Mouse (Mus musculus) erythroblast, embryonic 14.5 days (primary cell): ENCODE measurements around the gene Baiap3. TPM values are rescaled to one million over a fixed set of nuclear protein-coding genes. Genes with fewer than 3 reads are reported as not detected.
"Not testable (repeated sequence)": the region's sequence is repeated elsewhere in the genome, so short reads cannot be mapped to it uniquely, and the experiment has no call there.

Source experiments
- H3K27me3 ChIP-seq: 2 replicates; pipeline ENCODE4 v1.6.1; 2012; ENCODE audit warnings: inconsistent platforms; ENCODE audit not compliant: control insufficient read depth
- H3K36me3 ChIP-seq: 2 replicates; pipeline ENCODE4 v1.6.1; 2012; ENCODE audit warnings: mild to moderate bottlenecking, inconsistent platforms; ENCODE audit not compliant: control insufficient read depth
- H3K4me1 ChIP-seq: 2 replicates; pipeline ENCODE4 v1.6.1; 2012; ENCODE audit warnings: inconsistent platforms; ENCODE audit not compliant: control insufficient read depth
- H3K4me3 ChIP-seq: replicated peaks from 2 replicates; pipeline ENCODE3; 2012; ENCODE audit warnings: moderate library complexity, mild to moderate bottlenecking, inconsistent platforms
- H3K9me3 ChIP-seq: 2 replicates; pipeline ENCODE4 v1.6.1; 2012; ENCODE audit warnings: low read length, inconsistent platforms, mixed read lengths; ENCODE audit not compliant: control insufficient read depth
- GATA1 ChIP-seq: IDR thresholded peaks from 2 replicates; pipeline ENCODE4 v1.6.1; 2012; ENCODE audit warnings: low read length, inconsistent platforms, mixed read lengths
- TAL1 ChIP-seq: IDR thresholded peaks from 3 replicates; pipeline ENCODE4 v1.6.1; 2012; ENCODE audit warnings: low read length, inconsistent platforms, mixed read lengths
- polyA plus RNA-seq: library from polyadenylated mRNA; stranded (reverse); fragments of >175 nt; gene quantifications from 2 replicates; pipeline ENCODE4 v1.2.3, GENCODE M21; 2012

The Baiap3 gene
- polyA plus RNA-seq, 1 experiment: not detected

DNA sequence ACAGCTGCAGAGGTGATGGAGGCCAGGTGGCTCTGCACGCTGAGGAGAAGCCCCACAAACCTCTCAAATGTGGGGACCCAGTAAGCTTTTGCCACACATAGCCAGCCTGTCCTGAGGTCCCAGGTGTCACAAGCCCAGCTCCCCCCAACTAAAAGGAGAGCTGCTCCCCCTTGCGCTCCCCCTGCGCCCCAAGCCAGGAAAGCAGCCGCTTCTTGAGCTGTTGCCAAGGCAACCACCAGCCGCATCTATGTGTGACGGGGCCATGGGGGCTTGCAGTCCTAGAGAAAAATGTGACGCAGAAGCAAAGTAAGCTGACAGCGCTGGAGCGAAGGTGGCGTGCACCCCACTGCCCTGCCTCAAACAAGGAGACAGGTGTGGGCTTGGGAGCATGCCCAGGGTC, 2.4 kb downstream of the Baiap3 start:
- Histone ChIP-seq H3K9me3 (no peaks in the 10 kb centered on the region; the same call in 1 of the 2 replicates), H3K4me1 (peaks cover 9% of the 10 kb centered on the region), H3K36me3 (peaks cover 3% of the 10 kb centered on the region), H3K27me3 (peaks cover 71% of the 10 kb centered on the region), H3K4me3 (no peak overlapping the region)
- TF ChIP-seq GATA1 (no peak), TAL1 (no peak)

DNA sequence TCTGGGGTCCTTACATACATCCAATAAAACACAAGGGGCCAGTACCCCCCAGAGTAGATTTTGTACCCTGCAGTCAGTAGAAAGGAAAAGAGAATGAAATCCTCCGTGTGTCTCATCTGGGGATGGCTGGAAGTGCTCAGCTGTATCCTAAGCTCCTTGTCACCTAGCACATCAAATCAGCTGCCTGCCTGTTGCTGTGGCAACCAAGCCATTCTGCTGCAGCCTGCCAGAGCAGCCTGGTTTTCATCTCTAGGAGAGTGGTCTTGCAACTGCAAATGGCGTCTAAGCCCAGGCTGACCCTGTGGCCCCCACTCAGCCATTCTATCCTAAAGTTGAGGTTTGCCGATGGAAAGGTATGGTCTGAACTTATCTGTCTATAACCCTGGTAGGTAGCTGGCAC, 3.5 kb downstream of the Baiap3 start:
- no peaks in the 10 kb centered on the region for H3K36me3 ChIP-seq
- no peak overlapping the region for H3K4me3 ChIP-seq
- peaks cover 13% of the 10 kb centered on the region for H3K4me1 ChIP-seq
- TF ChIP-seq TAL1: no peak
- TF ChIP-seq GATA1: no peak
- H3K9me3 ChIP-seq: no peaks in the 10 kb centered on the region; the same call in 1 of the 2 replicates
- H3K27me3 ChIP-seq: peaks cover 71% of the 10 kb centered on the region

GRCm38 (mm10) chr17:25250181-25250835, 5.9 kb downstream of the Baiap3 start:
- TF ChIP-seq TAL1 (no peak), GATA1 (no peak)
- no peaks in the 10 kb centered on the region; the same call in 1 of the 2 replicates for H3K9me3 ChIP-seq
- H3K4me1 ChIP-seq: peaks cover 4% of the 10 kb centered on the region; the same call in 1 of the 2 replicates
- H3K36me3 ChIP-seq: no peaks in the 10 kb centered on the region; the same call in 1 of the 2 replicates
- H3K4me3 ChIP-seq: no peak overlapping the region
- H3K27me3 ChIP-seq: peaks cover 50% of the 10 kb centered on the region

DNA sequence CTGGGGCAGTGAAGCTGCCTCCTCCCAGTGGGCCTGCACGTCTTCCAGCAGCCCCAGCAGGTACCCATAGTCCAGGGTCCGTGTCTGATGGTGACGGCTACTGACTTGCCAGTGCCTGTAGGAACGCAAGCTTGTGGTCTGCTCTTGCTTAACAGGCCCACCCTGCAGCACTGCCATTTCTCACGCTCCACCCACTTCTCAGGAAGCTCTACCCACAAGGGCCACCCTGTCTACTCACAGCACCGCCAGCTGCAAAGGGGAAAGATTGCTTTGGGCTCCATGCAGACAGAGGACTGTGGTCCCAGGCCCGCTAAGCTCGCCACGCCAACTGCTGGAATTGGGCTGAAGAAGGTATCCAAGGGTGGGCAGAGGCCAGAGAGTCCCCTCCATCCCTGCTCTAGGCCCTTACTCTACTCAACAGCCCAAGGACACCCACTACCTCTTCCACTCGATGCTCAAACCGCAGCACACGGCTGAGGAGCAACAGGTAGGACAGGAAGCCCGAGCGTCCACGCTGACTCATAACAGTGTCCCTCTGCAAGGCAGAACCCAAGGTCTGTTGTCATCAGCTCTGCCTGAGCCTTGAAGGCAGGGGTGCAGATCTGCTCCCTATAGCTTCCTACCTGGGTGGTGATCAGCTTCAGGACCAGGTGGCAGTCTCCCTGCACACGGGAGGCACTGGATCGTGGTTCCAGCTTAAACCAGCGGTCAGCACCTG, 8.0 kb downstream of the Baiap3 start:
- Histone ChIP-seq H3K4me3 (no peak overlapping the region), H3K4me1 (peaks cover 6% of the 10 kb centered on the region; the same call in 1 of the 2 replicates), H3K27me3 (peaks cover 29% of the 10 kb centered on the region), H3K9me3 (no peaks in the 10 kb centered on the region), H3K36me3 (peaks cover 17% of the 10 kb centered on the region)
- TF ChIP-seq TAL1: no peak
- TF ChIP-seq GATA1: no peak

GRCm38 (mm10) chr17:25244239-25244638, 11.9 kb downstream of the Baiap3 start:
- Histone ChIP-seq H3K9me3 (no peaks in the 10 kb centered on the region), H3K4me1 (peaks cover 33% of the 10 kb centered on the region), H3K36me3 (peaks cover 36% of the 10 kb centered on the region), H3K4me3 (no peak overlapping the region), H3K27me3 (peaks cover 2% of the 10 kb centered on the region; the same call in 1 of the 2 replicates)
- TF ChIP-seq GATA1 (no peak), TAL1 (no peak)

DNA sequence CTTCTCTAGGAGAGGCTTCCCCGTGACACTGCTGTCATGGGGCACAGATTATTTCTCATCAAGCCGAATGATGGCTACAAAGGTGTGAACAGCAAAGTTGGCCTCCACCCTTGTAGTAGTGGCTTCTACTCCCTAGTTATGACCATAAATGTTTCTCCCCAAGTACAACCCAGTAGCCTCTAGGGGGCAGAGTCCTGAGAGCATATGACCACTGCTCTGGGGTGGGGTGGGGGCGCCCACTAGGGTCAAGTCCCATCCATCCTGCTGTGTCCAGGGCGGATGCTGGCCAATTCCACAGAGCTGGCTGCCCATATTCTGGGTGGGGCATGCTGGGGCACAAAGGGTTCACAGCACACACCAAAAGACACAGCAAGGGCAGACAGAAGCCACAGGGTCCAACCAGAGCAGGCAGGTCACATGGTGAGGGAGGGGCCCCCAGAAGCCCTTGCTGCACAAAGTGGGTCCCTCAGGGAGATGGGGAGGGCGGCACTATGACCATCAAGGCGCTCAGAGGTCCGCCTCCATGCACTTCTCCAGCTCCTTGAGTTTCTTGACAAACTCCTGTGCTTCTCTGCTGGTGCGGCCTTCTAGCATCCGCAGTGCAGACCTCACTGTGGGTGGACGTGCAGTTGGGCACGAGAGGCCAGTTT, 12.9 kb downstream of the Baiap3 start:
- no peak for TF ChIP-seq TAL1
- TF ChIP-seq GATA1: no peak
- H3K36me3 ChIP-seq: peaks cover 36% of the 10 kb centered on the region
- no peaks in the 10 kb centered on the region for H3K9me3 ChIP-seq
- peaks cover 37% of the 10 kb centered on the region for H3K4me1 ChIP-seq
- no peak overlapping the region for H3K4me3 ChIP-seq
- no peaks in the 10 kb centered on the region for H3K27me3 ChIP-seq

- Histone ChIP-seq H3K4me3 (peak within 1 kb of the TSS; percentile 88), H3K27me3 (no peaks in the 10 kb centered on the region), H3K9me3 (no peaks in the 10 kb centered on the region), H3K4me1 (peaks cover 38% of the 10 kb centered on the region), H3K36me3 (peaks cover 47% of the 10 kb centered on the region)
- TF ChIP-seq TAL1: no peak
- no peak for TF ChIP-seq GATA1
Observed at GRCm38 (mm10) chr17:25239695-25240636, 16.2 kb downstream of the Baiap3 start, which contains the start of the genes Gnptg and Tsr3. Gnptg (minus strand) TSS chr17:25240124. Tsr3 (plus strand) TSS chr17:25240170.

GRCm38 (mm10) chr17:25235635-25236034, 20.5 kb downstream of the Baiap3 start:
- no peak for TF ChIP-seq GATA1
- TF ChIP-seq TAL1: no peak
- Histone ChIP-seq H3K27me3 (no peaks in the 10 kb centered on the region), H3K4me1 (peaks cover 22% of the 10 kb centered on the region), H3K4me3 (no peak overlapping the region), H3K9me3 (no peaks in the 10 kb centered on the region), H3K36me3 (peaks cover 31% of the 10 kb centered on the region)

DNA sequence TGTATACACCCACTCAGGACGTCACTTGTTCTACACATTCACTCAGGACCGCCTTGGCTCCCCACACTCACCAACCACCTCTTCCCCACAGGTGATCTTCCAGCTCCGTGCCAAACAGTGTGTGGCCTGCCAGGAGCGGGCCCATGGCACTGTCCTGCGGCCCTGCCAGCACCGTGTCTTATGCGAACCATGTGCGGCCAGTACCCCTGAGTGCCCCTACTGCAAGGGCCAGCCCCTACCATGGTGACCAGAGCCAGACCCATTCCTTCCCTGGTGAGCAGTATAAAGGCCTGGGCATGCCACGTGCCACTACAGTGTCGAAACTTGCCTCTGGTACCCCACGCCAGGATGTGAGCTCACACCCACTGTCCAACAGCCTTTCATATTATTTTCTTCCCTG, 24.5 kb downstream of the Baiap3 start:
- not testable (repeated sequence) for H3K9me3 ChIP-seq, H3K4me3 ChIP-seq, H3K27me3 ChIP-seq
- Histone ChIP-seq H3K4me1 (peaks cover 32% of the 10 kb centered on the region), H3K36me3 (peaks cover 68% of the 10 kb centered on the region)
